Mouse (Mus musculus) midbrain, embryonic 13.5 days (tissue): ENCODE results near the gene Lama5. TPM values are rescaled to one million over a fixed set of nuclear protein-coding genes. Genes with fewer than 3 reads are reported as not detected.

Experiments
- ATAC-seq: fragments of 200-750 bp; cut with Nextera tagmentation; 2 replicates; pipeline ENCODE4 v1.8.0; 2017; ENCODE audit warnings: mild to moderate bottlenecking, moderate TSS enrichment, moderate library complexity
- H3K27ac ChIP-seq: fragments of 300-500 bp; sonication (generic); 2 replicates; pipeline ENCODE4 v1.5.1; 2015; ENCODE audit warnings: inconsistent platforms, mild to moderate bottlenecking, moderate library complexity
- H3K27me3 ChIP-seq: fragments of 300-500 bp; sonication (generic); 2 replicates; pipeline ENCODE4 v1.6.1; 2015; ENCODE audit warnings: mild to moderate bottlenecking, inconsistent platforms
- H3K36me3 ChIP-seq: fragments of 300-500 bp; sonication (generic); 2 replicates; pipeline ENCODE4 v1.6.1; 2015; ENCODE audit warnings: mild to moderate bottlenecking, inconsistent platforms
- H3K4me1 ChIP-seq: fragments of 300-500 bp; sonication (generic); replicated peaks from 2 replicates; pipeline ENCODE4 v1.6.1; 2015; ENCODE audit warnings: inconsistent platforms
- H3K4me2 ChIP-seq: fragments of 300-500 bp; sonication (generic); replicated peaks from 2 replicates; pipeline ENCODE4 v1.6.1; 2015; ENCODE audit warnings: moderate library complexity, mild to moderate bottlenecking, inconsistent platforms
- H3K4me3 ChIP-seq: fragments of 300-500 bp; sonication (generic); replicated peaks from 2 replicates; pipeline ENCODE4 v1.5.1; 2015; ENCODE audit warnings: mild to moderate bottlenecking, inconsistent platforms
- H3K9ac ChIP-seq: fragments of 300-500 bp; sonication (generic); replicated peaks from 2 replicates; pipeline ENCODE4 v1.6.1; 2015; ENCODE audit warnings: mild to moderate bottlenecking, inconsistent platforms
- H3K9me3 ChIP-seq: fragments of 300-500 bp; sonication (generic); 2 replicates; pipeline ENCODE4 v1.6.1; 2016; ENCODE audit warnings: mild to moderate bottlenecking, inconsistent platforms
- WGBS: fragments of 180-500 bp; shearing (Covaris S2); methylation state at CpG from one replicate; pipeline ENCODE4 v1.1.7; 2015; 5-methylcytosine and 5-hydroxymethylcytosine counted together
- microRNA-seq: library from miRNA; unstranded; fragments of <30 nt; microRNA quantifications from one replicate; pipeline ENCODE4, GENCODE M21; 2016
- polyA plus RNA-seq: library from polyadenylated mRNA; unstranded; fragments of >200 nt; fragmentation: Nextera tagmentation; extraction: Ambion mirVana; gene quantifications from 2 replicates; pipeline ENCODE4 v1.2.1, GENCODE M21; 2015

Lama5 gene
- polyA plus RNA-seq, 1 experiment from 2014 or later: 1.7 TPM

DNA sequence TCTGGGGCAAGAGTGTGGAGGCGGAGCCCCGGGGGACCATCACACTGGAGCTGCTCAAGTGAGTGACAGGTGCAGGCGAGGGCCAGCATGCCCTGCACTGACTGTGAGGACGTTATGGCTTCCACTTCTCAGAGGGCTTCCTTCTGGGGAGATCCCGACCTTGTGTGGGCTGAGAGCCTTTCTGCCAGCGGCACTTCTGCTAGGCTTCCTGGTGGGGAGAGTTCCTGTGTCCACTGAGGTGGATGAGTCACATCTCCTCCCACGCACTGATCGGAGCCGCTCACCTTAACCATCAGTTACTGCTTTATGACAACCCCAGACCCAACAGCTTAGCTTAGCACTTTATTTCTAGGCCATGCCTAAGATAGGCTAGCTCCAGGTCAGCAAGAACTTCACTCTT is 77.1 kb downstream of the Lama5 start:
- Histone ChIP-seq H3K4me1 (no peaks in the 10 kb centered on the region), H3K27ac (no peak overlapping the region), H3K9me3 (no peaks in the 10 kb centered on the region), H3K27me3 (no peaks in the 10 kb centered on the region), H3K36me3 (peaks cover 94% of the 10 kb centered on the region), H3K9ac (no peak overlapping the region), H3K4me3 (no peak overlapping the region), H3K4me2 (no peak overlapping the region)
- no peak for ATAC-seq
- WGBS: 88% methylated on average over 9 of the region's 9 CpGs

DNA sequence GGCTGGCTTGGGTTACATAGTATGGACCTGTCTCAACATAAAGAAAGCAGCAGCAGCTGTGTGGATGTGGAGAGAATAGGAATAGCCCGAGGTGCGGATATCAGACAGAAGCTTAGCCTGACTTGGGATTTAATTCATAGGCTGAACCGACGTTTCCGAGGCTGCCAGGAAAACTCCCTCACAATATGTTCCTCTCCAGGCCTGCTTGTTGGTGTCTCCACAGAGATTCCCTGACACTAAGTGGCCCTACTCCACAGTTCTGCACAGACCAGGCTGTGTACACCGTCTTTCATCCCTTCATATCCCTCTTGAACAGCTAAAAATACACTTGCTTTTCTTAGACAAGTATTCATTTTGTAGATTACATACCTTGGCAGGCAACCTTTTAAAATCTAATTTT is 78.3 kb downstream of the Lama5 start:
- Histone ChIP-seq H3K4me3 (no peak overlapping the region), H3K4me1 (no peaks in the 10 kb centered on the region), H3K9ac (no peak overlapping the region), H3K36me3 (peaks cover 90% of the 10 kb centered on the region), H3K27me3 (no peaks in the 10 kb centered on the region), H3K27ac (no peak overlapping the region), H3K4me2 (no peak overlapping the region), H3K9me3 (no peaks in the 10 kb centered on the region)
- WGBS: 84% methylated on average over 6 of the region's 6 CpGs
- ATAC-seq: no peak

DNA sequence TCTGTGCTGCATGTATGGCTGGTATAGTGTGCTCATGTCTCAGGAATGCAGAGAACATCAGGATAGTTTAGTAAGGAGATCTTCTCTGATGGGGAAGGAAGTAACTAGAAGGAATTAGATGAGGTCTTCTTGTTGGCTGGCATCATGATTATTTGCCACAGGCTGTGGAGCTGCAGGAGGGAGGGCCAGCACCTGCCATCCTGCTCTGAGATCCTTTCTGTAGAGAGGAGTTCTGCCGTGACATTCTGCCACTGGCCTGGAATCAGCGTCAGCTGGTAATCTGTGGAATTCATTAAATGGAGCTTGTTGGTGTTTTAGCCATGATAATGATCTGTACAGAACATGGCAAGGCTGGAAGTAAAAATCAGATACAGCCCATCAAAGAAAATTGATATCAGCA is 79.6 kb downstream of the Lama5 start:
- no peak overlapping the region for H3K4me3 ChIP-seq
- no peaks in the 10 kb centered on the region for H3K4me1 ChIP-seq
- H3K27ac ChIP-seq: no peak overlapping the region
- no peaks in the 10 kb centered on the region for H3K9me3 ChIP-seq
- H3K4me2 ChIP-seq: no peak overlapping the region
- no peak for ATAC-seq
- 91% methylated on average over 2 of the region's 2 CpGs for WGBS
- no peaks in the 10 kb centered on the region for H3K27me3 ChIP-seq
- no peak overlapping the region for H3K9ac ChIP-seq
- peaks cover 93% of the 10 kb centered on the region for H3K36me3 ChIP-seq

DNA sequence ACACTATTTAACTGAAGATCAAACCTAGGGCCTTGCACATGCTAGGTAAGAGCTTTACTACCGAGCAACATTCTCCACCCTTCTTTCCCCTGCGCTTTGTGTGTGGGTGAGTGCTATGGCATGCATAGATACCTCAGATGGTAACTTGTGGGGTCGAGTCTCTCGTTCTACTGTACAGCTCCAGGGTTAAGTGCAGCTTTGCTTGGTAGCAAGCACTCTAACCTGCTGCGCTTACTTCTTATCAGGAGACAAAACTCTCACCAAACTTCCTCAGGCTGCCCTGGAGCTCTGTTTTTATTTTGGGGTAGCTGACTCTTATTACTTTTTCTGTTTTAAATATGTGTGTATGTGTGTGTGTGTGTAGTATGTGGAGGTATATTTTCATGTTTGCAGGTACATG is 90.2 kb downstream of the Lama5 start:
- 91% methylated on average over 5 of the region's 5 CpGs for WGBS
- H3K9ac ChIP-seq: no peak overlapping the region
- peaks cover 27% of the 10 kb centered on the region for H3K36me3 ChIP-seq
- H3K27ac ChIP-seq: no peak overlapping the region
- no peak overlapping the region for H3K4me2 ChIP-seq
- no peak for ATAC-seq
- no peak overlapping the region for H3K4me3 ChIP-seq
- H3K4me1 ChIP-seq: no peaks in the 10 kb centered on the region
- no peaks in the 10 kb centered on the region for H3K9me3 ChIP-seq
- H3K27me3 ChIP-seq: no peaks in the 10 kb centered on the region

DNA sequence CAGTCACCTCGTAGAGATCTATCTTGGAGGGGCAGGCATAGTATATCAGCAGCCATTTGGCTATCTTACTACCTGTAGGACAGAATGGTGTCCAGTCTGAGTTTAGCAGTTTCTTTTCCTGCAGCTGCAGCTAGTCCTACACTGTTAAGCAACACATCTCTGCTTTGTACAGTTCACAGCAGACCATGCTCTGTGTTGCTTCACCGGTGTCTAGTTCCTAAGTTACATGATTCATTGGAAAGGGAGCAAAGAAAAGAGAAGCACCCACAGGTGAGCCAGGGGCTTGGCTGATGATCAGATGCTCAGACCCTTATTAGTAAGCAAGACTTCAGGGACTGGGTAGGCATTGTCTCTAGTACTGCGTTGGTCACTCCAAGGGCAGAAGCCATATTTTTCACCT is 91.7 kb downstream of the Lama5 start:
- H3K9ac ChIP-seq: no peak overlapping the region
- no peak overlapping the region for H3K4me2 ChIP-seq
- H3K4me3 ChIP-seq: no peak overlapping the region
- H3K4me1 ChIP-seq: no peaks in the 10 kb centered on the region
- 91% methylated on average over 3 of the region's 3 CpGs for WGBS
- no peak overlapping the region for H3K27ac ChIP-seq
- H3K27me3 ChIP-seq: no peaks in the 10 kb centered on the region
- H3K36me3 ChIP-seq: peaks cover 13% of the 10 kb centered on the region
- no peaks in the 10 kb centered on the region for H3K9me3 ChIP-seq
- ATAC-seq: no peak

DNA sequence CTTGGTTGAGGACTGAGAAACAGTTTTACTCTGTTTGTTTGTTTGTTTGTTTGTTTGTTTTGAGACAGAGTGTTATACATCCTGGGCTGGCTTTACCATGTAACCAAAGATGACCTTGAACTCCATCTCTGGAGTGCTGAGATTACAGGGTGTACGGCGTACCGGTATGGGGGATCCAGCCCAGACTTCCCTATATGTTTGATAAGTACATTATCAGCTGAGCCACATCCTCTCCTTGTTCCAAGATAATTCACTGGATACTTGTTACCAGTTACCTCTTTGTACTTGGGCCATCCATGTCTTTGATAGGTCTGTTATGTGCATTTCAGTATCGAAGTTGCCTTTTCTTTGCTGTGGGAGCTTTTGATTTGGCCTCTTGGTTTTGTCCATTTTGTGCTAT is 92.4 kb downstream of the Lama5 start:
- Histone ChIP-seq H3K27ac (no peak overlapping the region), H3K4me3 (no peak overlapping the region), H3K9ac (no peak overlapping the region), H3K9me3 (no peaks in the 10 kb centered on the region), H3K27me3 (no peaks in the 10 kb centered on the region), H3K4me1 (no peaks in the 10 kb centered on the region), H3K4me2 (no peak overlapping the region), H3K36me3 (peaks cover 6% of the 10 kb centered on the region)
- WGBS: 98% methylated on average over 4 of the region's 4 CpGs
- no peak for ATAC-seq

DNA sequence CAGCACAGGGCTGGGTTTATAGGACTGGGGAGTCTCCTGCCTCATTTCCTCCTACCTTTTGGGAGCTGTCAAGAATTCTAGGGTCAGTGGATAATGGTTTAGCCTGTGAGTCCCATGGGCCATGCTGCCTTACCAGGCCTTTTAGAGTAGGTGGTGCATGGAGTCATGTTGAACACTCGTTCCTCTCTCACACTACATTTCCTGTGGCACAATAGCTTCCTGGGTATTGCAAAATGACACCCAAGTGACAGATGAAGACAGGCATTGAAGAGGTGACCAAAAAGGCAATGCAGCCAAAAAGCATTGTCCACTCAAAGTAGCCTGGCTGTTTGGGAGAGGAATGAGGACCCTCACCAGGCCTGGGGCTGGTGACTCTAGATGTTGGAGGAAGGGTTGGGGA is 98.0 kb downstream of the Lama5 start:
- Histone ChIP-seq H3K36me3 (peaks cover 7% of the 10 kb centered on the region; the same call in 1 of the 2 replicates), H3K9me3 (no peaks in the 10 kb centered on the region), H3K4me1 (peaks cover 29% of the 10 kb centered on the region), H3K9ac (no peak overlapping the region), H3K4me3 (no peak overlapping the region), H3K27me3 (no peaks in the 10 kb centered on the region), H3K27ac (no peak overlapping the region), H3K4me2 (no peak overlapping the region)
- ATAC-seq: no peak
- WGBS: 80% methylated on average over 1 of the region's 1 CpGs

Small RNAs within 50 kb of the gene (microRNA-seq; reads per million reads assigned to microRNA genes)
- gene Mir3091 (not detected), gene Mir7005 (not detected)

Other genes starting within 250 kb of the Lama5 start
- gene Taf4, start 249.2 kb downstream of the Lama5 start, polyA plus RNA-seq: 4.1 and 4.5 TPM in 2 replicates
- gene Lsm14b, start 200.9 kb downstream of the Lama5 start, polyA plus RNA-seq: 20.9 and 24.8 TPM in 2 replicates
- 676 and 705 TPM in 2 replicates for gene Psma7, start 183.4 kb downstream of the Lama5 start, polyA plus RNA-seq
- 51.2 and 54.8 TPM in 2 replicates for gene Ss18l1, start 183.3 kb downstream of the Lama5 start, polyA plus RNA-seq
- 37.1 and 37.3 TPM in 2 replicates for gene Mtg2, start 155.3 kb downstream of the Lama5 start, polyA plus RNA-seq
- 4.4 and 5.1 TPM in 2 replicates for gene Hrh3, start 121.4 kb downstream of the Lama5 start, polyA plus RNA-seq
- gene Osbpl2, start 106.6 kb downstream of the Lama5 start, polyA plus RNA-seq: 60.6 and 66.1 TPM in 2 replicates
- gene Adrm1, start 54.4 kb downstream of the Lama5 start, polyA plus RNA-seq: 213 TPM in 2 replicates
- 418 and 448 TPM in 2 replicates for gene Rps21, start 31.5 kb upstream of the Lama5 start, polyA plus RNA-seq
- gene Cables2, start 47.6 kb upstream of the Lama5 start, polyA plus RNA-seq: 18.2 and 21.6 TPM in 2 replicates
- gene Rbbp8nl, start 64.0 kb upstream of the Lama5 start, polyA plus RNA-seq: not detected in 2 replicates
- gene Gata5, start 108.8 kb upstream of the Lama5 start, polyA plus RNA-seq: not detected in 2 replicates
- 1.6 and 1.9 TPM in 2 replicates for gene Slco4a1, start 230.4 kb upstream of the Lama5 start, polyA plus RNA-seq